Mouse (Mus musculus): ENCODE results near the gene Dpp8.

DNA sequence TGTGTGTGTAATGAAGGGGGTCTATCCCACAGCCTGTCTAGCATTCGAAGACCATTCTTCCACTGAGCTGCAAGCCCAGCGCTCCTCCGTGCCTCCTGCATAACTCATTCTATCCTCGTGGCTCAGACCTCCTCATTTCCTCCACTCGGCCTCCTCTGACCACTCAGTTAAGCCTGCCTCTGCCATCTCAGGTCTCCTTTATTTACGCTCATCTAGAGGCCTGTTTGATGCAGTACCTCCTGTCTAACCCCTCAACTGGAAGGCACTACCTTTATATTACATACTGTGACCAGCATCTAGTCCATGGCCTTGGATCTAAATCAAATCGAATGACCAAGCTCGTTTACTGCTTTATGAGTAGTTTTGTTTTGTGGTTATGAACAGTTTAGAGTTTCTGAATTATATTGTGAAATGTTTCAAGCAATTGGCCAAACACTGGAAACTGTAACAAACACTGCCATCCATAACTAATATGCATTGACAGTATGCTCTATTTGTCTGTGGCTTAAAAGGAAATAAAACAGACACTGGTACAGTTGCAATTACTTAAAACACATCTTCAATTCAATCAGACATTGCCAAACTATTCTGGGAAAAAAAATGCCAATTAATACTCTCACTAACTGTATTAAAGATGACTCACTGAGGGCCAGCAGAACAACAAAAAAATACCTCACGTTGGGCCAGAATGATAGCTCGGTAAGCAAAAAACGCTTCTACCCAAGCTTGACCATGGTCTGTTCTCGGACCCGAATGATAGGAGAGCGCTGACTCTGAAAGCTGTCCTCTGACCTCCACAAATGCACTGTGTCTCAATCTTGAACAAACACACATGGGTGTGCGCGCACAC is 15.0 kb upstream of the Dpp8 start:
- TF ChIP-seq GATA1 (IDR thresholded peaks at IDR 0.05; ENCODE audit: low read depth, low read length) (no peak), TCF12 (IDR thresholded peaks at IDR 0.05; ENCODE audit: low read depth, low read length) (no peak)

Data from MEL (cell line).